Mouse (Mus musculus): ENCODE measurements around the gene Cracr2b. TPM values are rescaled to one million over a fixed set of nuclear protein-coding genes. Genes with fewer than 3 reads are reported as not detected.

Cracr2b gene
- polyA plus RNA-seq, 1 experiment = 15.3 TPM

DNA sequence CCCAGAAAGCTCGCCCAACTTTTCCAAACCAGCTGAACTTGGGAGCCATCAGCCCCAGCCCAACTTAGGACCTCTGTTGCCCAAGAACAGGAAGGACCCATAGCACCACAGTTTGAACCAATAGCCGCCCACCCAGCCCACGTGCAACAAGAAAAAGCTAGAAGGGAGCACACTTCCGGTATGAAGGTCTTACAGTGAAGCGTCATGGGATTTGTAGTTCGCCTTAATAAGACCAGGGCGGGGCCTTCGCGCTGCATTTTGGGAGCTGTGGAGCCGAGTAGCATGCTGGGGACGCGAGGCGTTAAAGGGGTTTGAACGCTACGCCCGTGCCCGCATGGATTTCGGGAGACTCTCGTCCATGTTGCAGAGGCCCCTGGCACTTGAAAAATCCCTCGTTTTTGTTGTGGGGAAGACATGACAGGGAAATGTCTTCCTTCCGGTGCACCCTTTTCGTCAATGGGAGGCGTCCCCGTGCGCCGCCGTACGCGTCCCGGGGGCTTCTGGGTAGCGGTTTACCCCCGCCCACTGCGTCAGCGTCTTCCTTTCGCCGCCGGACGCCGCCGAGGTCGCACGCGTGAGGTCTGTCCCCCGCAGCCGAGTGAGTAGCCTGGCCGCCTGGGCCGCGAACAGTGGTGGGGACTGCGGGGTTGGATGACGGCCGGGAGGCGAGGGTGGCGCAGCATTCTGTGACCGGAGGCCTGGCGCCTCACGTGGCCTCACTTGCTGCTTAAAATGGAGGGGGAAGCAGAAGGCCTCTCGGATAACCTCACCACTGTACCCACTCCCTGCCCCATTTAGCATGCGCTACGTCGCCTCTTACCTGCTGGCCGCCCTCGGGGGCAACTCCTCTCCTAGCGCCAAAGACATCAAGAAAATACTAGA is 13.5 kb upstream of the Cracr2b start, which contains the start of gene Rplp2:
Gene Rplp2 (plus strand): TSS at position 261 of the 882 bp plus-strand sequence.
- peaks cover 10% of the 10 kb centered on the region for H3K4me1 ChIP-seq (ENCODE audit: control insufficient read depth, insufficient read depth, low read length)
- DNase-seq = peak; percentile 96
- H3K27ac ChIP-seq (ENCODE audit: insufficient read depth, low read depth, low read length) = peak within 1 kb of the TSS; percentile 99
- under 1% methylated on average over 63 of the region's 63 CpGs for WGBS
- peaks cover 2% of the 10 kb centered on the region; the same call in 1 of the 2 replicates for H3K36me3 ChIP-seq (ENCODE audit: control insufficient read depth, insufficient read depth, low read length)
- H3K4me3 ChIP-seq (ENCODE audit: insufficient read depth, low read depth, low read length) = peak within 1 kb of the TSS; percentile 78
- TF ChIP-seq CTCF (conservative IDR thresholded peaks at IDR 0.05; ENCODE audit: insufficient read depth, insufficient read length, low read depth, low read length) (no peak), POLR2A (IDR thresholded peaks at IDR 0.05; ENCODE audit: low read depth, low read length) (peak; percentile 91)
- H3K27me3 ChIP-seq (replicated peaks; ENCODE audit: control insufficient read depth, insufficient read depth, low read length) = no peaks in the 10 kb centered on the region

GRCm38 (mm10) chr7:141451928-141452327 is 9.0 kb upstream of the Cracr2b start:
- Histone ChIP-seq H3K27me3 (replicated peaks; ENCODE audit: control insufficient read depth, insufficient read depth, low read length) (no peaks in the 10 kb centered on the region), H3K36me3 (ENCODE audit: control insufficient read depth, insufficient read depth, low read length) (peaks cover 2% of the 10 kb centered on the region; the same call in 1 of the 2 replicates), H3K4me1 (ENCODE audit: control insufficient read depth, insufficient read depth, low read length) (peaks cover 14% of the 10 kb centered on the region), H3K4me3 (ENCODE audit: insufficient read depth, low read depth, low read length) (no peak overlapping the region), H3K27ac (ENCODE audit: insufficient read depth, low read depth, low read length) (no peak overlapping the region)
- TF ChIP-seq POLR2A (IDR thresholded peaks at IDR 0.05; ENCODE audit: low read depth, low read length) = no peak
- no peak for TF ChIP-seq CTCF (conservative IDR thresholded peaks at IDR 0.05; ENCODE audit: insufficient read depth, insufficient read length, low read depth, low read length)
- DNase-seq = no peak

DNA sequence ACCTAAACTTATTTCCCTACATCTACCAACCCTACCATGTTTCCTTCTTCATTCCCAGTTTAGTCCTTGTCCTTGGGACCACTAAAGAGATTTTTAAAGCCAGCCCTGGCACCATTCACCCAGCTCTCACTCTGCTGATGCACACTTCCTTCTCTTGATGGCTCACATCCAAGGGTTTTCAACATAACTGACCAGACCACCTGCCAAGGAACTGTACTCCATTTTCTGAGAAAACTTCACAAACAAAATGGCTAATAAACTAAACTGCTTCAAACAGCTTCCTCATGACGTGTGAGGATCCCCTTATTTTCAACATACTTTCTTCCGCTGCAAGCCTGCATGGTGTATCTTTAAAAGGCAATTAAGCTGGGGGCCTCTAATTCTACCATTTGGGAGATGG is 7.3 kb upstream of the Cracr2b start:
- no peak overlapping the region for H3K27ac ChIP-seq (ENCODE audit: insufficient read depth, low read depth, low read length)
- peaks cover 1% of the 10 kb centered on the region; the same call in 1 of the 2 replicates for H3K36me3 ChIP-seq (ENCODE audit: control insufficient read depth, insufficient read depth, low read length)
- peaks cover 13% of the 10 kb centered on the region for H3K4me1 ChIP-seq (ENCODE audit: control insufficient read depth, insufficient read depth, low read length)
- no peaks in the 10 kb centered on the region for H3K27me3 ChIP-seq (replicated peaks; ENCODE audit: control insufficient read depth, insufficient read depth, low read length)
- 78% methylated on average over 2 of the region's 2 CpGs for WGBS
- H3K4me3 ChIP-seq (ENCODE audit: insufficient read depth, low read depth, low read length) = no peak overlapping the region
- no peak for DNase-seq
- TF ChIP-seq CTCF (conservative IDR thresholded peaks at IDR 0.05; ENCODE audit: insufficient read depth, insufficient read length, low read depth, low read length) (no peak), POLR2A (IDR thresholded peaks at IDR 0.05; ENCODE audit: low read depth, low read length) (no peak)

DNA sequence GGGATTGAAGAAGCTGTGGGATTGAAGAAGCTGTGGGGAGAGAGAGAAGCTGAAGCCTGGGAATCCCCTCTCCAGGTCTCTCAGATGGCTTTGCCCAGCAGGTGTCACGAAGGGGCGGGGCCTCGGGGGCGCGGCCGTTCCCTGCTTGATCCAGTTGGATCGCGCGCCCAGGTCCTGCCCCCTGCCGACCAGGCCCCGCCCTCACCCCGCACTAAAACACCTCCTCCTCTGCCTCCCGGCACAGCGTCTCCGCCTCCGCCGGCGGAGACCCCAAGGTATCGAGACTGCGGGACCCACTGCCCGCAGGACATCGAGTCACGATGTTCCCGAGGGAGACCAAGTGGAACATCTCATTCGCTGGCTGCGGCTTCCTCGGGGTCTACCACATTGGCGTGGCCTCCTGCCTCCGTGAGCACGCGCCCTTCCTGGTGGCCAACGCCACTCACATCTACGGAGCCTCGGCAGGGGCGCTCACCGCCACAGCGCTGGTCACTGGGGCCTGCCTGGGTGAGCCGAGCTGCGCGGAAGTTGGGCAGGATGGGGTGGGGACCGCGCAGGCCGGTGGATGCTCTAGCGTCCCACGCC is 5.8 kb upstream of the Cracr2b start, which contains the start of gene Pnpla2:
Gene Pnpla2 (plus strand): TSS at position 232 of the 585 bp plus-strand sequence.
- Histone ChIP-seq H3K4me3 (ENCODE audit: insufficient read depth, low read depth, low read length) (peak within 1 kb of the TSS; percentile 97), H3K4me1 (ENCODE audit: control insufficient read depth, insufficient read depth, low read length) (peaks cover 12% of the 10 kb centered on the region), H3K27ac (ENCODE audit: insufficient read depth, low read depth, low read length) (peak within 1 kb of the TSS; percentile 93), H3K27me3 (replicated peaks; ENCODE audit: control insufficient read depth, insufficient read depth, low read length) (no peaks in the 10 kb centered on the region), H3K36me3 (ENCODE audit: control insufficient read depth, insufficient read depth, low read length) (no peaks in the 10 kb centered on the region)
- under 1% methylated on average over 45 of the region's 45 CpGs for whole genome bisulfite sequencing
- TF ChIP-seq POLR2A (IDR thresholded peaks at IDR 0.05; ENCODE audit: low read depth, low read length) (peak; percentile 90), CTCF (conservative IDR thresholded peaks at IDR 0.05; ENCODE audit: insufficient read depth, insufficient read length, low read depth, low read length) (no peak)
- peak; percentile 97 for DNase-seq

- DNase-seq = peak; percentile 95
- WGBS = under 1% methylated on average over 23 of the region's 23 CpGs
- peak overlapping the region; percentile 93 for H3K27ac ChIP-seq (ENCODE audit: insufficient read depth, low read depth, low read length)
- H3K4me3 ChIP-seq (ENCODE audit: insufficient read depth, low read depth, low read length) = peak overlapping the region; percentile 97
- H3K4me1 ChIP-seq (ENCODE audit: control insufficient read depth, insufficient read depth, low read length) = peaks cover 12% of the 10 kb centered on the region
- H3K36me3 ChIP-seq (ENCODE audit: control insufficient read depth, insufficient read depth, low read length) = no peaks in the 10 kb centered on the region
- no peaks in the 10 kb centered on the region for H3K27me3 ChIP-seq (replicated peaks; ENCODE audit: control insufficient read depth, insufficient read depth, low read length)
- no peak for TF ChIP-seq CTCF (conservative IDR thresholded peaks at IDR 0.05; ENCODE audit: insufficient read depth, insufficient read length, low read depth, low read length)
- no peak for TF ChIP-seq POLR2A (IDR thresholded peaks at IDR 0.05; ENCODE audit: low read depth, low read length)
These were observed 5.1 kb upstream of the Cracr2b start for GRCm38 (mm10) chr7:141455610-141456314.

GRCm38 (mm10) chr7:141456739-141457138 is 4.2 kb upstream of the Cracr2b start:
- WGBS = 68% methylated on average over 6 of the region's 6 CpGs

More at GRCm38 (mm10) chr7:141456739-141457138, 4.2 kb upstream of the Cracr2b start:
- peak overlapping the region; percentile 93 for H3K27ac ChIP-seq (ENCODE audit: insufficient read depth, low read depth, low read length)
- DNase-seq = no peak
- no peaks in the 10 kb centered on the region for H3K27me3 ChIP-seq (replicated peaks; ENCODE audit: control insufficient read depth, insufficient read depth, low read length)
- no peak for TF ChIP-seq POLR2A (IDR thresholded peaks at IDR 0.05; ENCODE audit: low read depth, low read length)
- no peak for TF ChIP-seq CTCF (conservative IDR thresholded peaks at IDR 0.05; ENCODE audit: insufficient read depth, insufficient read length, low read depth, low read length)
- peaks cover 12% of the 10 kb centered on the region for H3K4me1 ChIP-seq (ENCODE audit: control insufficient read depth, insufficient read depth, low read length)
- H3K4me3 ChIP-seq (ENCODE audit: insufficient read depth, low read depth, low read length) = no peak overlapping the region
- no peaks in the 10 kb centered on the region for H3K36me3 ChIP-seq (ENCODE audit: control insufficient read depth, insufficient read depth, low read length)

Data from kidney, adult 2 months (tissue).